Mouse (Mus musculus) embryonic facial prominence, embryonic 13.5 days (tissue): Measurements from ENCODE around the gene Gm10234. TPM values are rescaled to one million over a fixed set of nuclear protein-coding genes. Genes with fewer than 3 reads are reported as not detected.

ENCODE experiments used
- ATAC-seq: fragments of 200-750 bp; cut with Nextera tagmentation; 2 replicates; pipeline ENCODE4 v1.8.0; 2017; ENCODE audit warnings: low read depth; ENCODE audit not compliant: insufficient number of reproducible peaks, insufficient read depth, low FRiP score, low TSS enrichment
- H3K27ac ChIP-seq: fragments of 300-500 bp; sonication (generic); 2 replicates; pipeline ENCODE4 v1.5.1; 2015; ENCODE audit warnings: moderate library complexity, mild to moderate bottlenecking, inconsistent platforms
- H3K27me3 ChIP-seq: fragments of 300-500 bp; sonication (generic); 2 replicates; pipeline ENCODE4 v1.6.1; 2015; ENCODE audit warnings: mild to moderate bottlenecking, inconsistent platforms
- H3K36me3 ChIP-seq: fragments of 300-500 bp; sonication (generic); 2 replicates; pipeline ENCODE4 v1.6.1; 2015; ENCODE audit warnings: mild to moderate bottlenecking, inconsistent platforms
- H3K4me1 ChIP-seq: fragments of 300-500 bp; sonication (generic); 2 replicates; pipeline ENCODE4 v1.6.1; 2015; ENCODE audit warnings: inconsistent platforms
- H3K4me2 ChIP-seq: fragments of 300-500 bp; sonication (generic); 2 replicates; pipeline ENCODE4 v1.6.1; 2015; ENCODE audit warnings: moderate library complexity, mild to moderate bottlenecking, inconsistent platforms
- H3K4me3 ChIP-seq: fragments of 300-500 bp; sonication (generic); 2 replicates; pipeline ENCODE4 v1.5.1; 2015; ENCODE audit warnings: mild to moderate bottlenecking, inconsistent platforms
- H3K9ac ChIP-seq: fragments of 300-500 bp; sonication (generic); 2 replicates; pipeline ENCODE4 v1.6.1; 2015; ENCODE audit warnings: mild to moderate bottlenecking, inconsistent platforms
- H3K9me3 ChIP-seq: fragments of 300-500 bp; sonication (generic); 2 replicates; pipeline ENCODE4 v1.6.1; 2016; ENCODE audit warnings: inconsistent platforms
- WGBS: fragments of 180-500 bp; shearing (Covaris S2); methylation state at CpG from one replicate; pipeline ENCODE4 v1.1.7; 2015; ENCODE audit warnings: mixed read lengths; 5-methylcytosine and 5-hydroxymethylcytosine counted together
- polyA plus RNA-seq: library from polyadenylated mRNA; unstranded; fragments of >200 nt; fragmentation: Nextera tagmentation; extraction: Ambion mirVana; gene quantifications from 2 replicates; pipeline ENCODE4 v1.2.1, GENCODE M21; 2015

Gene Gm10234
- not detected in 2 replicates for polyA plus RNA-seq

- Histone ChIP-seq H3K4me2 (no peak within 1 kb of the TSS), H3K27me3 (no peaks in the 10 kb centered on the region), H3K4me3 (no peak within 1 kb of the TSS), H3K4me1 (no peaks in the 10 kb centered on the region), H3K9ac (no peak within 1 kb of the TSS), H3K9me3 (no peaks in the 10 kb centered on the region), H3K36me3 (no peaks in the 10 kb centered on the region), H3K27ac (no peak within 1 kb of the TSS)
- no peak for ATAC-seq
These were observed at the start of gene Gm10234 for GRCm38 (mm10) chr6:95321812-95322211. Gene Gm10234, plus strand, starts transcription at chr6:95322112.

- Histone ChIP-seq H3K27ac (no peak overlapping the region), H3K4me2 (no peak overlapping the region), H3K4me3 (no peak overlapping the region), H3K27me3 (no peaks in the 10 kb centered on the region), H3K9me3 (no peaks in the 10 kb centered on the region), H3K36me3 (no peaks in the 10 kb centered on the region), H3K4me1 (no peaks in the 10 kb centered on the region), H3K9ac (no peak overlapping the region)
- ATAC-seq: no peak
- WGBS: 94% methylated on average over 1 of the region's 1 CpGs
These were observed 44.3 kb upstream of the Gm10234 start for GRCm38 (mm10) chr6:95277633-95278032.

GRCm38 (mm10) chr6:95296025-95296424 is 25.9 kb upstream of the Gm10234 start:
- Histone ChIP-seq H3K9me3 (no peaks in the 10 kb centered on the region), H3K4me2 (no peak overlapping the region), H3K27me3 (no peaks in the 10 kb centered on the region), H3K4me3 (no peak overlapping the region), H3K4me1 (no peaks in the 10 kb centered on the region), H3K9ac (no peak overlapping the region), H3K36me3 (no peaks in the 10 kb centered on the region), H3K27ac (no peak overlapping the region)
- WGBS: 68% methylated on average over 4 of the region's 4 CpGs
- no peak for ATAC-seq

- Histone ChIP-seq H3K4me2 (no peak overlapping the region), H3K36me3 (no peaks in the 10 kb centered on the region), H3K9ac (no peak overlapping the region), H3K27me3 (no peaks in the 10 kb centered on the region), H3K4me3 (no peak overlapping the region), H3K27ac (no peak overlapping the region), H3K4me1 (no peaks in the 10 kb centered on the region), H3K9me3 (no peaks in the 10 kb centered on the region)
- WGBS: 74% methylated on average over 3 of the region's 3 CpGs
- no peak for ATAC-seq
These were observed 23.5 kb upstream of the Gm10234 start for GRCm38 (mm10) chr6:95298387-95298786.

GRCm38 (mm10) chr6:95300658-95301057 is 21.3 kb upstream of the Gm10234 start:
- 81% methylated on average over 2 of the region's 2 CpGs for WGBS
- Histone ChIP-seq H3K36me3 (no peaks in the 10 kb centered on the region), H3K4me3 (no peak overlapping the region), H3K4me2 (no peak overlapping the region), H3K9ac (no peak overlapping the region), H3K9me3 (no peaks in the 10 kb centered on the region), H3K4me1 (no peaks in the 10 kb centered on the region), H3K27me3 (no peaks in the 10 kb centered on the region), H3K27ac (no peak overlapping the region)
- ATAC-seq: no peak

GRCm38 (mm10) chr6:95331191-95331590 is 9.3 kb downstream of the Gm10234 start:
- no peak for ATAC-seq
- Histone ChIP-seq H3K27me3 (no peaks in the 10 kb centered on the region), H3K4me1 (peaks cover 7% of the 10 kb centered on the region; the same call in 1 of the 2 replicates), H3K27ac (no peak overlapping the region), H3K36me3 (no peaks in the 10 kb centered on the region), H3K4me2 (no peak overlapping the region), H3K9me3 (no peaks in the 10 kb centered on the region), H3K4me3 (no peak overlapping the region), H3K9ac (no peak overlapping the region)
- WGBS: 78% methylated on average over 5 of the region's 5 CpGs

- 82% methylated on average over 6 of the region's 6 CpGs for WGBS
- Histone ChIP-seq H3K9ac (no peak overlapping the region), H3K4me3 (no peak overlapping the region), H3K36me3 (no peaks in the 10 kb centered on the region), H3K9me3 (no peaks in the 10 kb centered on the region), H3K27me3 (no peaks in the 10 kb centered on the region), H3K4me2 (no peak overlapping the region), H3K27ac (no peak overlapping the region), H3K4me1 (peaks cover 7% of the 10 kb centered on the region; the same call in 1 of the 2 replicates)
- ATAC-seq: no peak
These were observed 12.9 kb downstream of the Gm10234 start for GRCm38 (mm10) chr6:95334781-95335180.

- Histone ChIP-seq H3K9ac (no peak overlapping the region), H3K36me3 (no peaks in the 10 kb centered on the region), H3K4me3 (no peak overlapping the region), H3K9me3 (no peaks in the 10 kb centered on the region), H3K4me1 (no peaks in the 10 kb centered on the region), H3K4me2 (no peak overlapping the region), H3K27ac (no peak overlapping the region), H3K27me3 (no peaks in the 10 kb centered on the region)
- no peak for ATAC-seq
These were observed 27.5 kb downstream of the Gm10234 start for GRCm38 (mm10) chr6:95349378-95349777.

GRCm38 (mm10) chr6:95353043-95353442 is 31.1 kb downstream of the Gm10234 start:
- no peaks in the 10 kb centered on the region for H3K36me3 ChIP-seq
- no peak overlapping the region for H3K4me3 ChIP-seq
- no peak overlapping the region for H3K4me2 ChIP-seq
- H3K27me3 ChIP-seq: no peaks in the 10 kb centered on the region
- H3K9ac ChIP-seq: no peak overlapping the region
- no peak for ATAC-seq
- H3K9me3 ChIP-seq: no peaks in the 10 kb centered on the region
- 0 out of 2 replicates have a peak, but pooled peaks cover 3% of the 10 kb centered on the region for H3K4me1 ChIP-seq
- no peak overlapping the region for H3K27ac ChIP-seq
- 87% methylated on average over 7 of the region's 7 CpGs for WGBS

GRCm38 (mm10) chr6:95353886-95354285 is 32.0 kb downstream of the Gm10234 start:
- ATAC-seq: no peak
- Histone ChIP-seq H3K9me3 (no peaks in the 10 kb centered on the region), H3K4me2 (no peak overlapping the region), H3K27me3 (no peaks in the 10 kb centered on the region), H3K36me3 (no peaks in the 10 kb centered on the region), H3K4me1 (0 out of 2 replicates have a peak, but pooled peaks cover 3% of the 10 kb centered on the region), H3K9ac (no peak overlapping the region), H3K27ac (no peak overlapping the region), H3K4me3 (no peak overlapping the region)
- 81% methylated on average over 1 of the region's 1 CpGs for WGBS

GRCm38 (mm10) chr6:95360084-95360483 is 38.2 kb downstream of the Gm10234 start:
- H3K9me3 ChIP-seq: no peaks in the 10 kb centered on the region
- ATAC-seq: no peak
- H3K4me1 ChIP-seq: 0 out of 2 replicates have a peak, but pooled peaks cover 3% of the 10 kb centered on the region
- no peaks in the 10 kb centered on the region for H3K36me3 ChIP-seq
- no peak overlapping the region for H3K4me2 ChIP-seq
- no peak overlapping the region for H3K27ac ChIP-seq
- no peak overlapping the region for H3K9ac ChIP-seq
- H3K27me3 ChIP-seq: no peaks in the 10 kb centered on the region
- WGBS: 74% methylated on average over 5 of the region's 5 CpGs
- no peak overlapping the region for H3K4me3 ChIP-seq

- Histone ChIP-seq H3K9me3 (no peaks in the 10 kb centered on the region), H3K4me1 (no peaks in the 10 kb centered on the region), H3K36me3 (no peaks in the 10 kb centered on the region), H3K4me3 (no peak overlapping the region), H3K4me2 (no peak overlapping the region), H3K27me3 (no peaks in the 10 kb centered on the region), H3K27ac (no peak overlapping the region), H3K9ac (no peak overlapping the region)
- 69% methylated on average over 5 of the region's 5 CpGs for WGBS
- ATAC-seq: no peak; the same call in 1 of the 2 replicates
These were observed 40.8 kb downstream of the Gm10234 start for GRCm38 (mm10) chr6:95362707-95363106.

- WGBS: 83% methylated on average over 4 of the region's 4 CpGs
These were observed 49.9 kb downstream of the Gm10234 start for GRCm38 (mm10) chr6:95371811-95372210.

More at GRCm38 (mm10) chr6:95371811-95372210, 49.9 kb downstream of the Gm10234 start:
- no peaks in the 10 kb centered on the region for H3K4me1 ChIP-seq
- no peaks in the 10 kb centered on the region for H3K36me3 ChIP-seq
- ATAC-seq: no peak
- H3K27ac ChIP-seq: no peak overlapping the region
- H3K27me3 ChIP-seq: 0 out of 2 replicates have a peak, but pooled peaks cover 3% of the 10 kb centered on the region
- no peak overlapping the region for H3K4me2 ChIP-seq
- H3K4me3 ChIP-seq: no peak overlapping the region
- no peak overlapping the region for H3K9ac ChIP-seq
- no peaks in the 10 kb centered on the region for H3K9me3 ChIP-seq
